Mouse (Mus musculus) thymus, postnatal 14 days (tissue): ENCODE measurements at regions not wholly inside any gene's neighbourhood (a gene's known extent, or its start where the extent isn't known, plus 50 kb on each side); places are given as distances from the start of the nearest gene placed in this dataset.

Experiments
- DNase-seq: peaks from one replicate; pipeline ENCODE4 v3.0.0; 2021

DNA sequence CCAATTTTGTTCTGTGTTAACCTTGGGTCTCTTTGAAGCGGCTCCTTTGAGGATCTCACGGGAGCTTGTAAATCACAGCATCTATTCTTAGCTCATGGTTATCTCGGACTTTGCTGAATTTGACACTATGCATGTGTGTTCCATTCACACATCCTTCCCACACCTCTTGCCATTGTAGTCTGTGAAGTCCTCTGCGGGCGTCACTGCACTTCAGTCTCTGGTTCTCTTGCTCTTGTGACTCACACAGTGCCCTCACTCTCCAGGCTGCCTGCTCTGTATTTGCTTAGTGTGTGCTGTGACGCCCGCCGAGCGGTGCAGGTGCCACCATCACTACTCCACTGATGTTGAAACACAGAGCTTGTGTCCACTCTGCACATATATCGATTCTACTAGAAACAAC, 1271.2 kb downstream of the Synb start:
- no peak for DNase-seq

DNA sequence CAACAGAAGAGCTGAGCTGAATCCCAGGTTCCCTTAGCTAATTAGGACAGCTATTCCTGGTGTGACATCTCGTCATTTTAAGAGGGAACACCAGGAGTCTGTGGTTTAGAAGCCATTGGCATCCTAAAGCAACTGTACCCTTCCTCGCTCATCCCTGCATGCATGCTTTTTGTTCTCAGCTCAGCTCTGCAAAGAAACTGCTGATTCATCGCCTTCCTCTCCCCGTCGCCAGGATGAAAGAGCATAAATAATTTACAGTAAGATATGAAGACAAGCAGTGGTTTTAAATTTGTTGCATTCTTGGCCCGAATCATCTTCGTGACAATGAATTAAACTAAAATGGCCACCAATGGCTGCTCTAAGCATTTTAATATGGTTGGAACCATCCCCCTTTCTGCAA, 1272.9 kb downstream of the Synb start:
- DNase-seq = no peak

GRCm38 (mm10) chr14:68020769-68021168, 1273.3 kb downstream of the Synb start:
- no peak for DNase-seq

GRCm38 (mm10) chr14:68018686-68019085, 1275.4 kb downstream of the Synb start:
- DNase-seq = no peak

DNA sequence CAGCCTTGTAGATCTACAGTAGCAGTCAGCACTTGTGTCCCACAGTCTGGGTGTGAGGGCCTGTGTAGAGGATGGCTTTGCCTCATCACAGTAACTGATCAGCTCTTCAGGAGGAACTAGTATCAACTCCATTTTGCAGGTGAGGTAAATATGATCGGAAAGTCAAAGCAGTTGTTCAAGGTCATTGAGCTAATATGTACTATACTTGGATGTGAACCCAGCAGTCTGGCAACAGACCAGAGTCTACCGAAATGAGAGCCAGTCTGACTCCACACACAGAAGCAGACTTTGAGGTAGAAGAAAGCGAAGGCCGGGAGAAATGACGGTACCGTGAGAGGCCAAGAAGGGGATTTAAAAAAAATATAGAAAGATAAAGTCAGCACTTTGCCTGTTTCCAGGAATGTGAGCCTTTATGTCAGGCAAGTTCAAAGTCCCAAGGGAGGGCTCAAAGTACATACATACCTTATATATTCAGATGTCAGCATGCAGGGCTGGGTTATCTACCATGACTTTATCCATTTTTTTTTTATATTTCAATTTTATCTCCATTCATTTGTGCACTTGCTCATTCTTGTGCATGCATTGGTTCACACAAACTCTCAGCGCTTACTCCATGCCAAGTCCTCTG, 1297.2 kb downstream of the Synb start:
- DNase-seq = no peak

GRCm38 (mm10) chr14:67993611-67994051, 1300.5 kb downstream of the Synb start:
- no peak for DNase-seq

DNA sequence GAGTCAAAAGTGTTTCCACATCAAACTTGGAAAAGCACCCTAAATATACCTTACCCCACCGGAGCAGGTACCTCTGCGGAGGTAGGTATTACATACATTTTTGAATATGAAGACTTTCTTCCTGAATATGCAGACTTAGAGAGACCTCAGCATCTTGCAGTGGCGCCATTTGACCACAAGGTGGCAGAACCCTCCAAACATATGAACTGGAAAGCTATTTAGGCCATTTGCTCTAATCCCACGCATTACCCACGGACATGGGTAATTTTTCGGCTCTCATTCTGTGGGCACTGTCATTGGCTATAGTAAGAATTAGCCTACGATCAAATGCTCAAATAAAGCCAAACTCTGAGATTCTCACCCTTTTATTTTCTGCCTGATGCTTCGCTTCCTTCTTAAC, 1301.0 kb downstream of the Synb start:
- peak; percentile 47 for DNase-seq

- no peak for DNase-seq
Measured at GRCm38 (mm10) chr14:67992088-67992487, 1302.0 kb downstream of the Synb start.

- DNase-seq = no peak
Measured at GRCm38 (mm10) chr14:67990271-67990670, 1303.8 kb downstream of the Synb start.
